Mouse (Mus musculus): ENCODE measurements around the gene Gm11239.
"Not testable (repeated sequence)": the region's sequence is repeated elsewhere in the genome, so short reads cannot be mapped to it uniquely, and the experiment has no call there.

Gene Gm11239

DNA sequence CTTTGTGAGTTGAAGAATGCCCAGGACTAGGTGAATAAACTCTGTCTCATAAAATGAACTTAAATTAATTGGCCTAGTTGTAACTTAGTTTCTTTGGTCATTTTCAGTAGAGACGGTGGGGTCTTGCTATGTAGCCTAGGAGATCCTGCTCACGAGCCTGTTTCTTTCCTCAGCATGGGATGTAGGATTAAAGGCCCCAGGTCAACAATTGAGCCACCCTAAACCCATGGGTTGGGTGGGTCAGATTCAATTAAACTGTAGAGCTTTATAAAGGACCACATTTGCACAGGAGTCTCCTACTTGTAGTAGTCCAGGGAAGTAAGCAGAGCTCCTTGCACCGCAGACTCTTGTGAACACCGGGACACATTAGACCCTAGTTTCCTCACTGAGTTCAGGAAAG is at the start of gene Gm11239:
TSS of gene Gm11239 (plus strand) at position 301 of the 400 bp plus-strand sequence.
- not testable (repeated sequence) for DNase-seq (ENCODE audit: low read depth)

- not testable (repeated sequence) for DNase-seq (ENCODE audit: low read depth)
Measured at GRCm38 (mm10) chr4:73622684-73623083, 45.5 kb upstream of the Gm11239 start, which contains the start of gene Gm11237. Gm11237 (plus strand) TSS chr4:73622984.

DNA sequence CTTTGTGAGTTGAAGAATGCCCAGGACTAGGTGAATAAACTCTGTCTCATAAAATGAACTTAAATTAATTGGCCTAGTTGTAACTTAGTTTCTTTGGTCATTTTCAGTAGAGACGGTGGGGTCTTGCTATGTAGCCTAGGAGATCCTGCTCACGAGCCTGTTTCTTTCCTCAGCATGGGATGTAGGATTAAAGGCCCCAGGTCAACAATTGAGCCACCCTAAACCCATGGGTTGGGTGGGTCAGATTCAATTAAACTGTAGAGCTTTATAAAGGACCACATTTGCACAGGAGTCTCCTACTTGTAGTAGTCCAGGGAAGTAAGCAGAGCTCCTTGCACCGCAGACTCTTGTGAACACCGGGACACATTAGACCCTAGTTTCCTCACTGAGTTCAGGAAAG is 30.3 kb upstream of the Gm11239 start, which contains the start of gene Gm11236:
TSS of gene Gm11236 (plus strand) at position 301 of the 400 bp plus-strand sequence.
- not testable (repeated sequence) for DNase-seq (ENCODE audit: low read depth)

GRCm38 (mm10) chr4:73661864-73662263 is 6.3 kb upstream of the Gm11239 start:
- not testable (repeated sequence) for DNase-seq (ENCODE audit: low read depth)

DNA sequence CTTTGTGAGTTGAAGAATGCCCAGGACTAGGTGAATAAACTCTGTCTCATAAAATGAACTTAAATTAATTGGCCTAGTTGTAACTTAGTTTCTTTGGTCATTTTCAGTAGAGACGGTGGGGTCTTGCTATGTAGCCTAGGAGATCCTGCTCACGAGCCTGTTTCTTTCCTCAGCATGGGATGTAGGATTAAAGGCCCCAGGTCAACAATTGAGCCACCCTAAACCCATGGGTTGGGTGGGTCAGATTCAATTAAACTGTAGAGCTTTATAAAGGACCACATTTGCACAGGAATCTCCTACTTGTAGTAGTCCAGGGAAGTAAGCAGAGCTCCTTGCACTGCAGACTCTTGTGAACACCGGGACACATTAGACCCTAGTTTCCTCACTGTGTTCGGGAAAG is 15.1 kb downstream of the Gm11239 start, which contains the start of gene Gm428:
TSS of gene Gm428 (plus strand) at position 301 of the 400 bp plus-strand sequence.
- DNase-seq (ENCODE audit: low read depth): not testable (repeated sequence)

GRCm38 (mm10) chr4:73718761-73719160 is 50.6 kb downstream of the Gm11239 start:
- no peak for DNase-seq (ENCODE audit: low read depth)

DNA sequence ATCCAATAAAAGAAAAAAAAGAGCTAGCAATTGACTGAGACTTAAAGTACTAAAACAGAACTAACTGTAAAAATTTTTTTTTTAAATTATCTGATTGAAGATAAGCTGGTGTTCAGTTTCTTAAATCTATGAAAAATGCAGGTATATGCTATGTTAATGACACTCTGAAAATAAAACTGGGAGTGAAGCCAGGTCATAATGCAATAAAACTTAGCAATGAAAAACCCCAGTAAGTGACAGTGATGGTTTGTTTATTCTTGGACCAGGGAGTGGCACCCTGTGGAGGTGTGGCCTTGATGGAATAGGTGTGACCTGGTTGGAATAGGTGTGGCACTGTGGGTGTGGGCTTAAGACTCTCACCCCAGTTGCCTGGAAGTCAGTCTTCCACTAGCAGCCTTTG is 51.7 kb downstream of the Gm11239 start:
- no peak for DNase-seq (ENCODE audit: low read depth)
